ENCODE assay signal across 21 mouse cellular contexts in the genomic region with DNA sequence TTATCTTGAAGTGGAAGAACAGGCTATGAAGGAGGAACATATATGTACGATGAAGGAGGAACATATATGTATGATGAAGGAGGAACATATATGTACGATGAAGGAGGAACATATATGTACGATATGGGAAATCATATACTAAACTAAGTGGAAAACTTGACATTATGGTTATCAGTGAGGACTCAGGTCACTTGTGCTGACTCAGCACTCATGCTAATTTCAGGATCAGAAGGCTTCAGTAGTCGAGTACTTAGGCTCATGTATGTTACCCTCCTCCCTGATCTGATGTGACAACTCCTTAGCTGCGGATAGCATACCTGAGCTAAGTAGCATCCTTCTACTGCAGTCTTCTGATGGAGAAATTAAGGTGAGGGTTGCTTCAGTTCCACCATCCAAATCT.
A peak's percentile ranks its signal among the peaks of the same experiment; 100 is the strongest.
DNase-seq lines count a peak whose midpoint lies in the region; TF ChIP-seq lines count a peak whose summit lies in the region.
"Had no signal": no experiment of that assay in that cellular context is flagged by ENCODE, and none has a peak within 500 bp of the region (broad histone marks: within the 10 kb centered on the region; RNA-seq: fewer than 3 reads in every experiment).

No protein-coding gene starts in this region.

- no peak for TF ChIP-seq CTCF in CH12.LX (conservative IDR thresholded peaks at IDR 0.05 in 1 of 2, IDR thresholded peaks at IDR 0.05 in 1 of 2; ENCODE audit: low read depth in 2 of 2, low read length in 2 of 2)
- no peak for TF ChIP-seq CTCF in MEL (IDR thresholded peaks at IDR 0.05 in 2 of 3, conservative IDR thresholded peaks at IDR 0.05 in 1 of 3; ENCODE audit: control insufficient read depth in 1 of 3, insufficient read depth in 1 of 3, low read depth in 2 of 3, low read length in 3 of 3, poor library complexity in 1 of 3, severe bottlenecking in 1 of 3)

- H3K9me3 ChIP-seq in CH12.LX (replicated peaks; ENCODE audit: low read length), result peaks cover 17% of the 10 kb centered on the region
- H3K9me3 ChIP-seq in ES-E14 (ENCODE audit: control insufficient read depth, insufficient read depth, low read depth, low read length), result no peaks in the 10 kb centered on the region
- no peaks in the 10 kb centered on the region for H3K9me3 ChIP-seq in MEL (replicated peaks; ENCODE audit: insufficient read depth, low read length)

- H3K4me1 ChIP-seq in CH12.LX (ENCODE audit: control insufficient read depth in 1 of 2, insufficient read depth in 2 of 2) (no peaks in the 10 kb centered on the region), ES-E14 (ENCODE audit: control insufficient read depth in 2 of 2, insufficient read depth in 2 of 2, low read length in 2 of 2, poor library complexity in 1 of 2) (no peaks in the 10 kb centered on the region), MEL (ENCODE audit: control insufficient read depth in 1 of 2, insufficient read depth in 2 of 2, low read length in 2 of 2) (no peaks in the 10 kb centered on the region)

- no peak for TF ChIP-seq EP300 in CH12.LX (IDR thresholded peaks at IDR 0.05; ENCODE audit: low read length)
- TF ChIP-seq EP300 in MEL (IDR thresholded peaks at IDR 0.05; ENCODE audit: low read depth in 1 of 2, low read length in 2 of 2), result no peak

- H3K79me2 ChIP-seq in CH12.LX (replicated peaks; ENCODE audit: control insufficient read depth, extremely low read depth, insufficient read depth, poor library complexity, severe bottlenecking) (no peaks in the 10 kb centered on the region), MEL (ENCODE audit: control insufficient read depth, insufficient read depth, low read length, poor library complexity) (no peaks in the 10 kb centered on the region)

- in situ Hi-C loops in CH12.LX (cut with MboI; ENCODE audit: low pct_ligation_motif_present, low pct_unique_long_range_greater_than_20kb, low sequenced_read_pairs) (no loop called here), ES-E14 (cut with MboI; ENCODE audit: low sequenced_read_pairs in 2 of 2, unreplicated experiment in 2 of 2) (no loop called here)

- H3K27me3 ChIP-seq in CH12.LX (replicated peaks) (no peaks in the 10 kb centered on the region), MEL (ENCODE audit: control insufficient read depth in 1 of 2, insufficient read depth in 2 of 2, low read length in 2 of 2) (no peaks in the 10 kb centered on the region)
- H3K27me3 ChIP-seq: Patski had no signal

- H3K9ac ChIP-seq in CH12.LX (ENCODE audit: insufficient read depth, low read depth) (no peak overlapping the region), ES-E14 (ENCODE audit: insufficient read depth, low read depth, low read length, poor library complexity, severe bottlenecking) (no peak overlapping the region), MEL (ENCODE audit: control insufficient read depth, low read depth, low read length, poor library complexity, severe bottlenecking) (no peak overlapping the region)

- no peaks in the 10 kb centered on the region for H3K36me3 ChIP-seq in CH12.LX (replicated peaks in 1 of 2; ENCODE audit: control insufficient read depth in 1 of 2, insufficient read depth in 1 of 2, low read length in 1 of 2)
- H3K36me3 ChIP-seq in ES-E14 (ENCODE audit: control insufficient read depth, insufficient read depth, low read length, poor library complexity, severe bottlenecking), result no peaks in the 10 kb centered on the region
- H3K36me3 ChIP-seq in MEL (ENCODE audit: control insufficient read depth in 1 of 2, insufficient read depth in 2 of 2, low read length in 2 of 2), result no peaks in the 10 kb centered on the region
- H3K36me3 ChIP-seq: G1E had no signal

- H3K4me3 ChIP-seq in CH12.LX (replicated peaks in 1 of 3; ENCODE audit: low read depth in 2 of 3, low read length in 2 of 3, poor library complexity in 1 of 3), result no peak overlapping the region
- H3K4me3 ChIP-seq in ES-E14 (ENCODE audit: insufficient read depth in 1 of 2, low read depth in 1 of 2, low read length in 2 of 2, poor library complexity in 1 of 2, severe bottlenecking in 1 of 2), result no peak overlapping the region
- no peak overlapping the region for H3K4me3 ChIP-seq in MEL (ENCODE audit: control insufficient read depth in 1 of 2, insufficient read depth in 1 of 2, low read depth in 2 of 2, low read length in 2 of 2)

- H3K4me2 ChIP-seq in CH12.LX (ENCODE audit: insufficient read depth, low read depth, poor library complexity, severe bottlenecking), result no peak overlapping the region

- DNase-seq in CH12.LX (ENCODE audit: extremely low read depth) (no peak), ES-E14 (ENCODE audit: low read depth, low spot score) (no peak), MEL (ENCODE audit: low read depth, low spot score) (no peak)
- DNase-seq in layer of hippocampus, postnatal 10 days (ENCODE audit: low spot score in 2 of 2), result no peak
- DNase-seq in right cerebral cortex, postnatal 36 days (ENCODE audit: low spot score in 2 of 2), result no peak
- DNase-seq in embryo, embryonic 10 days (ENCODE audit: low spot score), result no peak
- DNase-seq: adrenal gland, adult 2 months; adrenal gland, adult 8-10 months; adrenal gland, postnatal 10 days; adrenal gland, postnatal 14 days; adrenal gland, postnatal 25 days; adrenal gland, postnatal 36 days; B cell, adult 2 months; cerebellum, adult 11 months; cerebellum, adult 11-12 months; cerebellum, adult 18-20 months; cerebellum, adult 2 months; cerebellum, adult 8-10 months; cerebellum, adult 9-10 months had no signal

- no peak overlapping the region for H3K27ac ChIP-seq in CH12.LX (ENCODE audit: insufficient read depth, low read depth)
- H3K27ac ChIP-seq in ES-E14 (ENCODE audit: insufficient read depth, low read depth, low read length, poor library complexity, severe bottlenecking), result no peak overlapping the region
- no peak overlapping the region for H3K27ac ChIP-seq in MEL (ENCODE audit: control insufficient read depth, low read depth, low read length)

- dilution Hi-C loops in CH12.LX (cut with MboI; ENCODE audit: extremely low pct_ligation_motif_present, extremely low pct_unique_long_range_greater_than_20kb, low sequenced_read_pairs), result no loop called here

- TF ChIP-seq RAD21 in CH12.LX (IDR thresholded peaks at IDR 0.05; ENCODE audit: low read depth, low read length), result no peak
- no peak for TF ChIP-seq RAD21 in MEL (IDR thresholded peaks at IDR 0.05; ENCODE audit: low read depth, low read length)

- no peak for TF ChIP-seq POLR2A in CH12.LX (IDR thresholded peaks at IDR 0.05; ENCODE audit: low read depth, low read length)
- no peak for TF ChIP-seq POLR2A in MEL (IDR thresholded peaks at IDR 0.05; ENCODE audit: control insufficient read depth in 1 of 2, insufficient read depth in 1 of 2, low read depth in 1 of 2, low read length in 2 of 2, poor library complexity in 1 of 2)

TF ChIP-seq in CH12.LX, 34 proteins besides CTCF, POLR2A, EP300 and RAD21:
- TF ChIP-seq MAFK (IDR thresholded peaks at IDR 0.05; ENCODE audit: insufficient replicate concordance, low read length) (peak; percentile 55; the same call in 1 of the 2 replicates), GABPA (IDR thresholded peaks at IDR 0.05; ENCODE audit: insufficient replicate concordance, low read depth, low read length) (no peak), MAZ (IDR thresholded peaks at IDR 0.05; ENCODE audit: low read depth, low read length) (no peak), UBTF (IDR thresholded peaks at IDR 0.05; ENCODE audit: low read depth, low read length) (no peak), CHD2 (IDR thresholded peaks at IDR 0.05; ENCODE audit: low read length) (no peak)

TF ChIP-seq in ES-E14, 5 proteins besides CTCF, POLR2A, EP300 and RAD21:
- TF ChIP-seq HCFC1 (IDR thresholded peaks at IDR 0.05; ENCODE audit: borderline replicate concordance, insufficient read depth, low read length) (no peak), CHD2 (IDR thresholded peaks at IDR 0.05; ENCODE audit: low read depth, low read length) (no peak), ZNF384 (IDR thresholded peaks at IDR 0.05; ENCODE audit: low read depth, low read length) (no peak), MAFK (IDR thresholded peaks at IDR 0.05; ENCODE audit: insufficient read depth, low read depth, low read length) (peak; percentile 86), ZC3H11A (IDR thresholded peaks at IDR 0.05; ENCODE audit: borderline replicate concordance, low read depth, low read length) (no peak)

TF ChIP-seq in MEL, 35 proteins besides CTCF, POLR2A, EP300 and RAD21:
- no peak for TF ChIP-seq MAX (IDR thresholded peaks at IDR 0.05; ENCODE audit: low read length)
- no peak for TF ChIP-seq TBP (IDR thresholded peaks at IDR 0.05; ENCODE audit: low read depth, low read length)
- TF ChIP-seq BHLHE40 (IDR thresholded peaks at IDR 0.05; ENCODE audit: borderline replicate concordance, low read depth, low read length), result no peak
- TF ChIP-seq TAL1 (IDR thresholded peaks at IDR 0.05; ENCODE audit: low read length), result no peak
- peak; percentile 54; the same call in 1 of the 2 replicates for TF ChIP-seq MAFK (IDR thresholded peaks at IDR 0.05; ENCODE audit: borderline replicate concordance, low read depth, low read length)
- TF ChIP-seq ZKSCAN1 (IDR thresholded peaks at IDR 0.05; ENCODE audit: low read depth, low read length), result no peak
- no peak for TF ChIP-seq ZMIZ1 (IDR thresholded peaks at IDR 0.05; ENCODE audit: low read depth, low read length)
- no peak for TF ChIP-seq MYB (IDR thresholded peaks at IDR 0.05; ENCODE audit: low read depth, low read length)
